Mouse (Mus musculus): ENCODE measurements around the gene Sod2. TPM values are rescaled to one million over a fixed set of nuclear protein-coding genes. Genes with fewer than 3 reads are reported as not detected.
"Not testable (repeated sequence)": the region's sequence is repeated elsewhere in the genome, so short reads cannot be mapped to it uniquely, and the experiment has no call there.

Gene Sod2
- 167 and 173 TPM in 2 replicates for polyA plus RNA-seq (2014; fragmentation: Nextera tagmentation; extraction: Ambion mirVana)

GRCm38 (mm10) chr17:13006546-13006945 is at the start of gene Sod2:
TSS of gene Sod2 (plus strand) at chr17:13006846.
- not testable (repeated sequence) for H3K27me3 ChIP-seq (ENCODE audit: control insufficient read depth, insufficient read depth, low read length); H3K9me3 ChIP-seq (ENCODE audit: control insufficient read depth, low read length); H3K4me1 ChIP-seq (ENCODE audit: control insufficient read depth, insufficient read depth, low read length); ATAC-seq (ENCODE audit: low read depth); H3K36me3 ChIP-seq (ENCODE audit: control insufficient read depth, insufficient read depth, low read length)
- Histone ChIP-seq H3K4me3 (ENCODE audit: low read depth, low read length) (peak within 1 kb of the TSS; percentile 79), H3K9ac (replicated peaks; ENCODE audit: low read depth, low read length) (peak within 1 kb of the TSS; percentile 76; the same call in 1 of the 2 replicates), H3K27ac (ENCODE audit: low read depth, low read length) (peak within 1 kb of the TSS; percentile 87), H3K4me2 (ENCODE audit: low read depth, low read length) (peak within 1 kb of the TSS; percentile 88)
- 99% methylated on average over 2 of the region's 2 CpGs for WGBS

- H3K9me3 ChIP-seq (ENCODE audit: control insufficient read depth, low read length); ATAC-seq (ENCODE audit: low read depth); H3K4me3 ChIP-seq (ENCODE audit: low read depth, low read length); H3K9ac ChIP-seq (replicated peaks; ENCODE audit: low read depth, low read length); H3K27me3 ChIP-seq (ENCODE audit: control insufficient read depth, insufficient read depth, low read length); H3K27ac ChIP-seq (ENCODE audit: low read depth, low read length): not testable (repeated sequence)
- H3K36me3 ChIP-seq (ENCODE audit: control insufficient read depth, insufficient read depth, low read length): peaks cover 12% of the 10 kb centered on the region
- 30% methylated on average over 1 of the region's 2 CpGs for WGBS
- peaks cover 10% of the 10 kb centered on the region for H3K4me1 ChIP-seq (ENCODE audit: control insufficient read depth, insufficient read depth, low read length)
- peak overlapping the region; percentile 37; the same call in 1 of the 2 replicates for H3K4me2 ChIP-seq (ENCODE audit: low read depth, low read length)
These were observed 47.3 kb upstream of the Sod2 start for GRCm38 (mm10) chr17:12959377-12959776.

GRCm38 (mm10) chr17:12960331-12960873 is 46.2 kb upstream of the Sod2 start, which contains the start of gene Acat2:
TSS of gene Acat2 (minus strand) at chr17:12960747.
- peak within 1 kb of the TSS; percentile 86 for H3K27ac ChIP-seq (ENCODE audit: low read depth, low read length)
- ATAC-seq (ENCODE audit: low read depth): peak; percentile 99
- peaks cover 12% of the 10 kb centered on the region for H3K36me3 ChIP-seq (ENCODE audit: control insufficient read depth, insufficient read depth, low read length)
- H3K9me3 ChIP-seq (ENCODE audit: control insufficient read depth, low read length): no peaks in the 10 kb centered on the region
- H3K9ac ChIP-seq (replicated peaks; ENCODE audit: low read depth, low read length): peak within 1 kb of the TSS; percentile 44
- under 1% methylated on average over 42 of the region's 42 CpGs for WGBS
- no peaks in the 10 kb centered on the region for H3K27me3 ChIP-seq (ENCODE audit: control insufficient read depth, insufficient read depth, low read length)
- H3K4me2 ChIP-seq (ENCODE audit: low read depth, low read length): peak within 1 kb of the TSS; percentile 67
- H3K4me3 ChIP-seq (ENCODE audit: low read depth, low read length): peak within 1 kb of the TSS; percentile 53
- peaks cover 10% of the 10 kb centered on the region for H3K4me1 ChIP-seq (ENCODE audit: control insufficient read depth, insufficient read depth, low read length)

- no peaks in the 10 kb centered on the region for H3K27me3 ChIP-seq (ENCODE audit: control insufficient read depth, insufficient read depth, low read length)
- WGBS: 86% methylated on average over 3 of the region's 3 CpGs
- ATAC-seq (ENCODE audit: low read depth): no peak
- H3K4me3 ChIP-seq (ENCODE audit: low read depth, low read length): no peak overlapping the region
- H3K27ac ChIP-seq (ENCODE audit: low read depth, low read length): no peak overlapping the region
- no peak overlapping the region for H3K9ac ChIP-seq (replicated peaks; ENCODE audit: low read depth, low read length)
- H3K4me2 ChIP-seq (ENCODE audit: low read depth, low read length): no peak overlapping the region
- H3K4me1 ChIP-seq (ENCODE audit: control insufficient read depth, insufficient read depth, low read length): peaks cover 10% of the 10 kb centered on the region
- peaks cover 14% of the 10 kb centered on the region; the same call in 1 of the 2 replicates for H3K36me3 ChIP-seq (ENCODE audit: control insufficient read depth, insufficient read depth, low read length)
- no peaks in the 10 kb centered on the region for H3K9me3 ChIP-seq (ENCODE audit: control insufficient read depth, low read length)
These were observed 43.2 kb upstream of the Sod2 start for GRCm38 (mm10) chr17:12963476-12963875.

GRCm38 (mm10) chr17:12967173-12967572 is 39.5 kb upstream of the Sod2 start:
- ATAC-seq (ENCODE audit: low read depth): no peak
- no peak overlapping the region for H3K4me2 ChIP-seq (ENCODE audit: low read depth, low read length)
- H3K36me3 ChIP-seq (ENCODE audit: control insufficient read depth, insufficient read depth, low read length): peaks cover 22% of the 10 kb centered on the region
- H3K9ac ChIP-seq (replicated peaks; ENCODE audit: low read depth, low read length): no peak overlapping the region
- no peak overlapping the region for H3K27ac ChIP-seq (ENCODE audit: low read depth, low read length)
- 98% methylated on average over 2 of the region's 2 CpGs for WGBS
- no peaks in the 10 kb centered on the region for H3K27me3 ChIP-seq (ENCODE audit: control insufficient read depth, insufficient read depth, low read length)
- no peaks in the 10 kb centered on the region for H3K9me3 ChIP-seq (ENCODE audit: control insufficient read depth, low read length)
- H3K4me3 ChIP-seq (ENCODE audit: low read depth, low read length): no peak overlapping the region
- no peaks in the 10 kb centered on the region for H3K4me1 ChIP-seq (ENCODE audit: control insufficient read depth, insufficient read depth, low read length)

DNA sequence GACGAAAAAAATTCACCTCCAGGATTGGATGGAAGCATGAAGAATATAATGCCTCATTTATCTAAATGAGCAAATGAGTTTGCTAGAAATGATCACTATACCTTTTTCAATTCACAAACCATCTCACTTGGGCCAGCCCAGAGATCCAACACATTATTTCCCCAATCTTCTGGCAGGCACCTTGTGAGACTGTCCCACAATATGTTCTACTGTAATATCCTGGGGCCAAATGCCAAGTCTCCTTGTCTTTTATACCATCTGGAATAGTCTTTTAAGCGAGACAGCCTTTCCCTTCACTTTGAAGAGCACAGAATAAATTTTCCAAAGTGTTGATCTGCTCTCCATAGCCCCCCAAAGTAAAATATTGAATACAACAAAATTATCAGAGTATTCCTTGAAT is 32.8 kb upstream of the Sod2 start:
- peaks cover 37% of the 10 kb centered on the region for H3K36me3 ChIP-seq (ENCODE audit: control insufficient read depth, insufficient read depth, low read length)

DNA sequence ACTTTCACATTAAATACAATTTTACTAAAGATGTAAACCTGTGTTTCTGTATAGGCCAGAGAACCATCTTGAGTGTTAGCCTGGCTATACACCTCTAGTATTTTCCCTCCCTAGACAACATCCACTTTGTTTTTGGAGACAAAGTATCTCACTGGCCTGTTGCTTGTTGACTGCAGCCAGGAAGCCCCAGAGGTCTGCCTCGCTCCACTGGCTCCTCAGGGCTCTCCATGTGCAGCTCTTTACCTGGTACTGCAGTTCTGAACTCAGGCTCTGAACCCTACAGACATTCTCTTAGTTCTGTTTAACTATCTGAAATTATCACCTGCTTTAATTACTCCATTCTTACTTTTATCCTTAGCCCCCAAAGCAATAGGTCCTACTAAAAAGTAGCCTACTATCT is 28.1 kb upstream of the Sod2 start:
- Histone ChIP-seq H3K4me1 (ENCODE audit: control insufficient read depth, insufficient read depth, low read length) (no peaks in the 10 kb centered on the region), H3K36me3 (ENCODE audit: control insufficient read depth, insufficient read depth, low read length) (peaks cover 44% of the 10 kb centered on the region), H3K9me3 (ENCODE audit: control insufficient read depth, low read length) (no peaks in the 10 kb centered on the region), H3K4me2 (ENCODE audit: low read depth, low read length) (no peak overlapping the region), H3K9ac (replicated peaks; ENCODE audit: low read depth, low read length) (no peak overlapping the region), H3K4me3 (ENCODE audit: low read depth, low read length) (no peak overlapping the region), H3K27me3 (ENCODE audit: control insufficient read depth, insufficient read depth, low read length) (no peaks in the 10 kb centered on the region), H3K27ac (ENCODE audit: low read depth, low read length) (no peak overlapping the region)
- no peak for ATAC-seq (ENCODE audit: low read depth)
- 94% methylated on average over 1 of the region's 1 CpGs for WGBS

More for the DNA sequence above, 32.8 kb upstream of the Sod2 start:
- ATAC-seq (ENCODE audit: low read depth): no peak
- Histone ChIP-seq H3K4me3 (ENCODE audit: low read depth, low read length) (no peak overlapping the region), H3K4me2 (ENCODE audit: low read depth, low read length) (no peak overlapping the region), H3K9me3 (ENCODE audit: control insufficient read depth, low read length) (no peaks in the 10 kb centered on the region), H3K27ac (ENCODE audit: low read depth, low read length) (no peak overlapping the region), H3K27me3 (ENCODE audit: control insufficient read depth, insufficient read depth, low read length) (no peaks in the 10 kb centered on the region), H3K4me1 (ENCODE audit: control insufficient read depth, insufficient read depth, low read length) (no peaks in the 10 kb centered on the region), H3K9ac (replicated peaks; ENCODE audit: low read depth, low read length) (no peak overlapping the region)
- 83% methylated on average over 2 of the region's 2 CpGs for WGBS

DNA sequence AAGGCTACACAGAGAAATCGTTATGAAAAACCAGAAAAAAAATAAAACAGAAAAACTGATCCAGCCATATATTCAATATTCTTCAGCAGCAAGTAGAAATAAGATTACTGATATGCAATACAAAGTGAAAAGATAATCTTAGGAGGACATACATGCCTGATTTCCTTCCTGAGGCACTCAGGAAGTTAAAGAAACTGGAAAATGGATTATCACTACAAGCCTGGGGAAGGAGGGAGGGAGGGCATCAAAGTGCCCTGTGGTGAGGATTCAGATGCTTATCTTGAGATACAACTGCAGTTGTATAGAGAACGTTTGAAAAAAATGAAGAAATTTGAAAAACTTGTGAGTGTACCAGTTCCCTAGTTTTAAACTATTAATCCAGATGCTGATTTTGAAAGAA is 22.7 kb upstream of the Sod2 start:
- Histone ChIP-seq H3K4me1 (ENCODE audit: control insufficient read depth, insufficient read depth, low read length) (no peaks in the 10 kb centered on the region), H3K27me3 (ENCODE audit: control insufficient read depth, insufficient read depth, low read length) (no peaks in the 10 kb centered on the region), H3K27ac (ENCODE audit: low read depth, low read length) (no peak overlapping the region), H3K4me2 (ENCODE audit: low read depth, low read length) (no peak overlapping the region), H3K36me3 (ENCODE audit: control insufficient read depth, insufficient read depth, low read length) (peaks cover 24% of the 10 kb centered on the region), H3K9me3 (ENCODE audit: control insufficient read depth, low read length) (no peaks in the 10 kb centered on the region), H3K9ac (replicated peaks; ENCODE audit: low read depth, low read length) (no peak overlapping the region), H3K4me3 (ENCODE audit: low read depth, low read length) (no peak overlapping the region)
- 89% methylated on average over 2 of the region's 2 CpGs for WGBS
- ATAC-seq (ENCODE audit: low read depth): no peak

DNA sequence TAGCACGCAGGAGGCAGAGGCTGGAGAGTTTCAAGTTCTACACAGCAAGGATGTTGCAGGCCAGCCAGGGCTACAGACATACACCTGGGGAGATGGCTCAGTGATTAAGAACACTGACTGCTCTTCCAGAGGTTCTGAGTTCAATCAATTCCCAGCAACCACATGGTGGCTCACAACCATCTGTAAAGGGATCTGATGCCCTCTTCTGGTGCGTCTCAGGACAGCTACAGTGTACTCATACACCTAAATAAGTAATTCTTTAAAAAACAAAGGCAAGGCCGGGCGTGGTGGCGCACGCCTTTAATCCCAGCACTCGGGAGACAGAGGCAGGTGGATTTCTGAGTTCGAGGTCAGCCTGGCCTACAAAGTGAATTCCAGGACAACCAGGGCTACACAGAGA is 18.6 kb upstream of the Sod2 start:
- not testable (repeated sequence) for H3K9me3 ChIP-seq (ENCODE audit: control insufficient read depth, low read length); H3K4me1 ChIP-seq (ENCODE audit: control insufficient read depth, insufficient read depth, low read length); H3K36me3 ChIP-seq (ENCODE audit: control insufficient read depth, insufficient read depth, low read length); H3K4me3 ChIP-seq (ENCODE audit: low read depth, low read length); ATAC-seq (ENCODE audit: low read depth); H3K9ac ChIP-seq (replicated peaks; ENCODE audit: low read depth, low read length); H3K27me3 ChIP-seq (ENCODE audit: control insufficient read depth, insufficient read depth, low read length); H3K27ac ChIP-seq (ENCODE audit: low read depth, low read length); H3K4me2 ChIP-seq (ENCODE audit: low read depth, low read length)
- WGBS: 97% methylated on average over 8 of the region's 8 CpGs

All from neural tube, embryonic 14.5 days (tissue).